Mouse (Mus musculus) testis, adult 2 months (tissue): ENCODE data around the gene Elp1.

Source experiments
- CTCF ChIP-seq: fragments of 200-500 bp; IDR thresholded peaks from 2 replicates; pipeline ENCODE4 v1.5.1; 2012; ENCODE audit warnings: low read depth, mild to moderate bottlenecking, inconsistent platforms, low read length, moderate library complexity; ENCODE audit not compliant: control insufficient read depth, insufficient read depth, insufficient replicate concordance
- POLR2A ChIP-seq: fragments of 200-500 bp; IDR thresholded peaks from 2 replicates; pipeline ENCODE4 v1.6.1; 2012; ENCODE audit warnings: low read depth, mild to moderate bottlenecking, inconsistent platforms, low read length, moderate library complexity; ENCODE audit not compliant: control insufficient read depth

- no peak for TF ChIP-seq CTCF
- TF ChIP-seq POLR2A = no peak
Observed at GRCm38 (mm10) chr4:56742698-56743097, 59.4 kb downstream of the Elp1 start.
